Mouse (Mus musculus): Measurements from ENCODE around the gene Klhl31. TPM values are rescaled to one million over a fixed set of nuclear protein-coding genes. Genes with fewer than 3 reads are reported as not detected.
A peak's percentile ranks its signal among the peaks of the same experiment; 100 is the strongest.

The Klhl31 gene
- polyA plus RNA-seq, 1 experiment, result 0.02 TPM

GRCm38 (mm10) chr9:77622874-77623273 is 13.4 kb upstream of the Klhl31 start:
- DNase-seq (ENCODE audit: extremely low spot score in 1 of 2, low spot score in 1 of 2), result peak in 1 of 2 experiments; percentile 9

GRCm38 (mm10) chr9:77623318-77624050 is 12.8 kb upstream of the Klhl31 start:
- no peak for DNase-seq (ENCODE audit: extremely low spot score in 1 of 2, low spot score in 1 of 2)

- DNase-seq (ENCODE audit: extremely low spot score in 1 of 2, low spot score in 1 of 2), result no peak
Observed at GRCm38 (mm10) chr9:77624171-77624570, 12.1 kb upstream of the Klhl31 start.

- no peak for DNase-seq (ENCODE audit: extremely low spot score in 1 of 2, low spot score in 1 of 2)
Observed at GRCm38 (mm10) chr9:77628676-77629075, 7.6 kb upstream of the Klhl31 start.

- no peak for DNase-seq (ENCODE audit: extremely low spot score in 1 of 2, low spot score in 1 of 2)
Observed at GRCm38 (mm10) chr9:77629708-77630107, 6.6 kb upstream of the Klhl31 start.

- no peak for DNase-seq (ENCODE audit: extremely low spot score in 1 of 2, low spot score in 1 of 2)
Observed at GRCm38 (mm10) chr9:77630764-77631163, 5.5 kb upstream of the Klhl31 start.

GRCm38 (mm10) chr9:77632432-77632831 is 3.9 kb upstream of the Klhl31 start:
- DNase-seq (ENCODE audit: extremely low spot score in 1 of 2, low spot score in 1 of 2), result no peak

- DNase-seq (ENCODE audit: extremely low spot score in 1 of 2, low spot score in 1 of 2), result no peak
Observed at GRCm38 (mm10) chr9:77636003-77636402, 297 bp upstream of the Klhl31 start.

- DNase-seq (ENCODE audit: extremely low spot score in 1 of 2, low spot score in 1 of 2), result no peak
Observed at GRCm38 (mm10) chr9:77637357-77637756, 1.1 kb downstream of the Klhl31 start.

GRCm38 (mm10) chr9:77645176-77645575 is 8.9 kb downstream of the Klhl31 start:
- no peak for DNase-seq (ENCODE audit: extremely low spot score in 1 of 2, low spot score in 1 of 2)

- no peak for DNase-seq (ENCODE audit: extremely low spot score in 1 of 2, low spot score in 1 of 2)
Observed at GRCm38 (mm10) chr9:77651847-77652246, 15.5 kb downstream of the Klhl31 start.

- no peak for DNase-seq (ENCODE audit: extremely low spot score in 1 of 2, low spot score in 1 of 2)
Observed at GRCm38 (mm10) chr9:77653907-77654306, 17.6 kb downstream of the Klhl31 start.

- peak; percentile 7 to 38 for DNase-seq (ENCODE audit: extremely low spot score in 1 of 2, low spot score in 1 of 2)
Observed at GRCm38 (mm10) chr9:77655181-77655934, 19.1 kb downstream of the Klhl31 start.

- DNase-seq (ENCODE audit: extremely low spot score in 1 of 2, low spot score in 1 of 2), result peak; percentile 17 to 73
Observed at GRCm38 (mm10) chr9:77655935-77656288, 19.6 kb downstream of the Klhl31 start.

- peak in 1 of 2 experiments; percentile 5 for DNase-seq (ENCODE audit: extremely low spot score in 1 of 2, low spot score in 1 of 2)
Observed at GRCm38 (mm10) chr9:77662917-77663316, 26.6 kb downstream of the Klhl31 start.

- DNase-seq (ENCODE audit: extremely low spot score in 1 of 2, low spot score in 1 of 2), result no peak
Observed at GRCm38 (mm10) chr9:77670095-77670494, 33.8 kb downstream of the Klhl31 start.

- no peak for DNase-seq (ENCODE audit: extremely low spot score in 1 of 2, low spot score in 1 of 2)
Observed at GRCm38 (mm10) chr9:77671004-77671403, 34.7 kb downstream of the Klhl31 start.

- no peak for DNase-seq (ENCODE audit: extremely low spot score in 1 of 2, low spot score in 1 of 2)
Observed at GRCm38 (mm10) chr9:77673218-77673617, 36.9 kb downstream of the Klhl31 start.

GRCm38 (mm10) chr9:77673986-77674385 is 37.7 kb downstream of the Klhl31 start:
- no peak for DNase-seq (ENCODE audit: extremely low spot score in 1 of 2, low spot score in 1 of 2)

- DNase-seq (ENCODE audit: extremely low spot score in 1 of 2, low spot score in 1 of 2), result no peak
Observed at GRCm38 (mm10) chr9:77684938-77685337, 48.6 kb downstream of the Klhl31 start.

GRCm38 (mm10) chr9:77685825-77686500 is 49.7 kb downstream of the Klhl31 start:
- no peak for DNase-seq (ENCODE audit: extremely low spot score in 1 of 2, low spot score in 1 of 2)
